Mouse (Mus musculus): ENCODE measurements around the gene Sntb2. TPM values are rescaled to one million over a fixed set of nuclear protein-coding genes. Genes with fewer than 3 reads are reported as not detected.

Gene Sntb2
- total RNA-seq, 2 experiments from 2014 or later, result 8.5 to 13.3 TPM

Other genes with a start within 250 kb of the Sntb2 start
- gene Has3, start 65.5 kb upstream of the Sntb2 start, total RNA-seq (2015), result not detected in 2 replicates
- gene Has3, start 65.5 kb upstream of the Sntb2 start, total RNA-seq (2017), result 0.16 TPM in 1 of 2 replicates, not detected in the other
- gene Utp4, start 42.1 kb upstream of the Sntb2 start, total RNA-seq (2015), result 10.0 and 13.9 TPM in 2 replicates
- 9.4 and 11.5 TPM in 2 replicates for gene Utp4, start 42.1 kb upstream of the Sntb2 start, total RNA-seq (2017)
- 33.9 and 36.9 TPM in 2 replicates for gene Vps4a, start 95.5 kb downstream of the Sntb2 start, total RNA-seq (2015)
- 41.4 and 42.8 TPM in 2 replicates for gene Vps4a, start 95.5 kb downstream of the Sntb2 start, total RNA-seq (2017)
- 9.8 and 12.9 TPM in 2 replicates for gene Pdf, start 112.9 kb downstream of the Sntb2 start, total RNA-seq (2015)
- 15.6 and 29.5 TPM in 2 replicates for gene Pdf, start 112.9 kb downstream of the Sntb2 start, total RNA-seq (2017)
- 14.7 and 16.8 TPM in 2 replicates for gene Cog8, start 120.9 kb downstream of the Sntb2 start, total RNA-seq (2015)
- gene Cog8, start 120.9 kb downstream of the Sntb2 start, total RNA-seq (2017), result 17.7 and 24.3 TPM in 2 replicates
- gene Nip7, start 121.1 kb downstream of the Sntb2 start, total RNA-seq (2015), result 16.5 and 26.4 TPM in 2 replicates
- 10.6 and 12.5 TPM in 2 replicates for gene Nip7, start 121.1 kb downstream of the Sntb2 start, total RNA-seq (2017)
- 0.57 TPM in 1 of 2 replicates, not detected in the other for gene Tmed6, start 129.9 kb downstream of the Sntb2 start, total RNA-seq (2015)
- gene Tmed6, start 129.9 kb downstream of the Sntb2 start, total RNA-seq (2017), result not detected in 2 replicates
- 22.6 and 26.6 TPM in 2 replicates for gene Terf2, start 160.8 kb downstream of the Sntb2 start, total RNA-seq (2015)
- gene Terf2, start 160.8 kb downstream of the Sntb2 start, total RNA-seq (2017), result 18.5 and 19.0 TPM in 2 replicates
- 41.8 and 43.9 TPM in 2 replicates for gene Cyb5b, start 214.9 kb downstream of the Sntb2 start, total RNA-seq (2015)
- gene Cyb5b, start 214.9 kb downstream of the Sntb2 start, total RNA-seq (2017), result 43.9 and 46.7 TPM in 2 replicates

Measured in megakaryocyte, adult 5-6 weeks (primary cell).